Mouse (Mus musculus): ENCODE data around the gene Gtf2f1.

Gtf2f1 gene

GRCm38 (mm10) chr17:57001228-57001627, 9.9 kb downstream of the Gtf2f1 start:
- no peak for DNase-seq

GRCm38 (mm10) chr17:56999968-57000609, 11.0 kb downstream of the Gtf2f1 start, which contains the start of gene Pspn:
Gene Pspn (minus strand): TSS chr17:57000018.
- DNase-seq: no peak

- DNase-seq: no peak
These were observed 11.7 kb downstream of the Gtf2f1 start for GRCm38 (mm10) chr17:56999414-56999813.

GRCm38 (mm10) chr17:56997029-56997667, 13.9 kb downstream of the Gtf2f1 start, which contains the start of gene Alkbh7:
Gene Alkbh7 (plus strand): TSS chr17:56997339.
- peak; percentile 93 for DNase-seq

GRCm38 (mm10) chr17:56996506-56996905, 14.6 kb downstream of the Gtf2f1 start:
- DNase-seq: no peak

- no peak for DNase-seq
These were observed 16.0 kb downstream of the Gtf2f1 start for GRCm38 (mm10) chr17:56995046-56995445.

GRCm38 (mm10) chr17:56990966-56991365, 20.1 kb downstream of the Gtf2f1 start:
- no peak for DNase-seq

GRCm38 (mm10) chr17:56990115-56990746, 20.9 kb downstream of the Gtf2f1 start, which contains the start of gene Clpp:
Gene Clpp (plus strand): TSS chr17:56990305.
- DNase-seq: peak; percentile 89

GRCm38 (mm10) chr17:56989467-56990114, 21.5 kb downstream of the Gtf2f1 start:
- DNase-seq: no peak

- DNase-seq: no peak
These were observed 22.1 kb downstream of the Gtf2f1 start for GRCm38 (mm10) chr17:56988921-56989430.

- no peak for DNase-seq
These were observed 22.6 kb downstream of the Gtf2f1 start for GRCm38 (mm10) chr17:56988441-56988840.

GRCm38 (mm10) chr17:56986105-56986805, 24.8 kb downstream of the Gtf2f1 start:
- no peak for DNase-seq

GRCm38 (mm10) chr17:56985656-56986055, 25.4 kb downstream of the Gtf2f1 start:
- DNase-seq: no peak

- DNase-seq: no peak
These were observed 26.2 kb downstream of the Gtf2f1 start for GRCm38 (mm10) chr17:56984886-56985285.

- DNase-seq: no peak
These were observed 29.1 kb downstream of the Gtf2f1 start, which contains the start of gene Acer1 for GRCm38 (mm10) chr17:56982013-56982412. Gene Acer1 (minus strand): TSS chr17:56982126.

GRCm38 (mm10) chr17:56981049-56981448, 30.0 kb downstream of the Gtf2f1 start:
- no peak for DNase-seq

GRCm38 (mm10) chr17:56979524-56979923, 31.6 kb downstream of the Gtf2f1 start:
- DNase-seq: no peak

GRCm38 (mm10) chr17:56976531-56977390, 34.3 kb downstream of the Gtf2f1 start:
- DNase-seq: no peak

GRCm38 (mm10) chr17:56975391-56975790, 35.7 kb downstream of the Gtf2f1 start:
- DNase-seq: no peak

- DNase-seq: no peak
These were observed 36.3 kb downstream of the Gtf2f1 start for GRCm38 (mm10) chr17:56974708-56975240.
